Mouse (Mus musculus) bone marrow, adult 2 months (tissue): ENCODE results near the gene Il17rb.

Experiments used
- CTCF ChIP-seq: fragments of 200-500 bp; IDR thresholded peaks from 2 replicates; pipeline ENCODE4 v1.5.1; 2011; ENCODE audit warnings: low read length, control low read depth; ENCODE audit not compliant: control insufficient read depth, insufficient read depth
- POLR2A ChIP-seq: fragments of 200-500 bp; IDR thresholded peaks from 2 replicates; pipeline ENCODE4 v1.6.1; 2011; ENCODE audit warnings: low read depth, mild to moderate bottlenecking, control low read depth, low read length, borderline replicate concordance; ENCODE audit not compliant: control insufficient read depth

GRCm38 (mm10) chr14:30039413-30039812 is 30.7 kb upstream of the Il17rb start:
- TF ChIP-seq POLR2A, result no peak
- no peak for TF ChIP-seq CTCF
